Mouse (Mus musculus): Measurements from ENCODE around the gene Fam102a. TPM values are rescaled to one million over a fixed set of nuclear protein-coding genes. Genes with fewer than 3 reads are reported as not detected.
A peak's percentile ranks its signal among the peaks of the same experiment; 100 is the strongest.
"Not testable (repeated sequence)": the region's sequence is repeated elsewhere in the genome, so short reads cannot be mapped to it uniquely, and the experiment has no call there.

The Fam102a gene
- 0.64 and 1.8 TPM in 2 replicates for polyA plus RNA-seq (2012; ENCODE audit: insufficient read depth, low replicate concordance)

GRCm38 (mm10) chr2:32534733-32535471 lies at the start of gene Fam102a:
TSS of gene Fam102a (plus strand) at chr2:32535332.
- H3K27me3 ChIP-seq (replicated peaks), result peaks cover 68% of the 10 kb centered on the region
- TF ChIP-seq GATA1 (IDR thresholded peaks at IDR 0.05; ENCODE audit: borderline replicate concordance, low read length) (no peak), FLI1 (IDR thresholded peaks at IDR 0.05; ENCODE audit: low read length) (no peak)

GRCm38 (mm10) chr2:32485751-32486150 lies 49.4 kb upstream of the Fam102a start:
- Histone ChIP-seq H3K4me1 (peaks cover 25% of the 10 kb centered on the region), H3K27me3 (replicated peaks) (no peaks in the 10 kb centered on the region), H3K9me3 (peaks cover 8% of the 10 kb centered on the region; the same call in 1 of the 2 replicates), H3K4me3 (replicated peaks) (no peak overlapping the region), H3K36me3 (replicated peaks; ENCODE audit: low read length) (no peaks in the 10 kb centered on the region)
- TF ChIP-seq FLI1 (IDR thresholded peaks at IDR 0.05; ENCODE audit: low read length), result no peak
- TF ChIP-seq GATA1 (IDR thresholded peaks at IDR 0.05; ENCODE audit: borderline replicate concordance, low read length), result no peak

More at GRCm38 (mm10) chr2:32534733-32535471, at the start of gene Fam102a:
- peaks cover 41% of the 10 kb centered on the region for H3K4me1 ChIP-seq
- H3K4me3 ChIP-seq (replicated peaks), result peak within 1 kb of the TSS; percentile 94
- H3K9me3 ChIP-seq, result no peaks in the 10 kb centered on the region
- H3K36me3 ChIP-seq (replicated peaks; ENCODE audit: low read length), result no peaks in the 10 kb centered on the region

GRCm38 (mm10) chr2:32486155-32486554 lies 49.0 kb upstream of the Fam102a start:
- Histone ChIP-seq H3K4me1 (peaks cover 25% of the 10 kb centered on the region), H3K27me3 (replicated peaks) (no peaks in the 10 kb centered on the region), H3K9me3 (peaks cover 6% of the 10 kb centered on the region; the same call in 1 of the 2 replicates), H3K4me3 (replicated peaks) (no peak overlapping the region), H3K36me3 (replicated peaks; ENCODE audit: low read length) (no peaks in the 10 kb centered on the region)
- no peak for TF ChIP-seq GATA1 (IDR thresholded peaks at IDR 0.05; ENCODE audit: borderline replicate concordance, low read length)
- TF ChIP-seq FLI1 (IDR thresholded peaks at IDR 0.05; ENCODE audit: low read length), result no peak

- TF ChIP-seq FLI1 (IDR thresholded peaks at IDR 0.05; ENCODE audit: low read length) (no peak), GATA1 (IDR thresholded peaks at IDR 0.05; ENCODE audit: borderline replicate concordance, low read length) (no peak)
- Histone ChIP-seq H3K9me3 (peaks cover 2% of the 10 kb centered on the region; the same call in 1 of the 2 replicates), H3K27me3 (replicated peaks) (no peaks in the 10 kb centered on the region), H3K36me3 (replicated peaks; ENCODE audit: low read length) (no peaks in the 10 kb centered on the region), H3K4me1 (peaks cover 25% of the 10 kb centered on the region), H3K4me3 (replicated peaks) (peak overlapping the region; percentile 69)
These were observed 48.0 kb upstream of the Fam102a start for GRCm38 (mm10) chr2:32487124-32487623.

GRCm38 (mm10) chr2:32488679-32489078 lies 46.5 kb upstream of the Fam102a start:
- H3K9me3 ChIP-seq, result no peaks in the 10 kb centered on the region
- H3K27me3 ChIP-seq (replicated peaks), result peaks cover 7% of the 10 kb centered on the region
- H3K4me1 ChIP-seq, result peaks cover 28% of the 10 kb centered on the region
- H3K36me3 ChIP-seq (replicated peaks; ENCODE audit: low read length), result no peaks in the 10 kb centered on the region
- H3K4me3 ChIP-seq (replicated peaks), result no peak overlapping the region
- TF ChIP-seq FLI1 (IDR thresholded peaks at IDR 0.05; ENCODE audit: low read length), result no peak
- no peak for TF ChIP-seq GATA1 (IDR thresholded peaks at IDR 0.05; ENCODE audit: borderline replicate concordance, low read length)

- not testable (repeated sequence) for H3K4me3 ChIP-seq (replicated peaks); H3K9me3 ChIP-seq; H3K36me3 ChIP-seq (replicated peaks; ENCODE audit: low read length)
- H3K27me3 ChIP-seq (replicated peaks), result peaks cover 14% of the 10 kb centered on the region
- H3K4me1 ChIP-seq, result peaks cover 48% of the 10 kb centered on the region
These were observed 44.4 kb upstream of the Fam102a start for GRCm38 (mm10) chr2:32490730-32491129.

- Histone ChIP-seq H3K36me3 (replicated peaks; ENCODE audit: low read length) (no peaks in the 10 kb centered on the region), H3K4me3 (replicated peaks) (no peak overlapping the region), H3K27me3 (replicated peaks) (peaks cover 15% of the 10 kb centered on the region), H3K9me3 (peaks cover 1% of the 10 kb centered on the region; the same call in 1 of the 2 replicates), H3K4me1 (peaks cover 46% of the 10 kb centered on the region)
- TF ChIP-seq FLI1 (IDR thresholded peaks at IDR 0.05; ENCODE audit: low read length), result no peak
- TF ChIP-seq GATA1 (IDR thresholded peaks at IDR 0.05; ENCODE audit: borderline replicate concordance, low read length), result no peak
These were observed 42.5 kb upstream of the Fam102a start for GRCm38 (mm10) chr2:32492661-32493060.

GRCm38 (mm10) chr2:32493301-32493701 lies 41.8 kb upstream of the Fam102a start:
- H3K27me3 ChIP-seq (replicated peaks), result peaks cover 15% of the 10 kb centered on the region
- H3K4me3 ChIP-seq (replicated peaks), result peak overlapping the region; percentile 70
- no peaks in the 10 kb centered on the region for H3K36me3 ChIP-seq (replicated peaks; ENCODE audit: low read length)
- H3K9me3 ChIP-seq, result peaks cover 5% of the 10 kb centered on the region
- TF ChIP-seq GATA1 (IDR thresholded peaks at IDR 0.05; ENCODE audit: borderline replicate concordance, low read length) (no peak), FLI1 (IDR thresholded peaks at IDR 0.05; ENCODE audit: low read length) (no peak)
- H3K4me1 ChIP-seq, result peaks cover 46% of the 10 kb centered on the region

- no peak for TF ChIP-seq GATA1 (IDR thresholded peaks at IDR 0.05; ENCODE audit: borderline replicate concordance, low read length)
- TF ChIP-seq FLI1 (IDR thresholded peaks at IDR 0.05; ENCODE audit: low read length), result no peak
- H3K4me1 ChIP-seq, result peaks cover 52% of the 10 kb centered on the region
- peak overlapping the region; percentile 90 for H3K4me3 ChIP-seq (replicated peaks)
- H3K27me3 ChIP-seq (replicated peaks), result peaks cover 15% of the 10 kb centered on the region
- peaks cover 6% of the 10 kb centered on the region for H3K36me3 ChIP-seq (replicated peaks; ENCODE audit: low read length)
- peaks cover 12% of the 10 kb centered on the region for H3K9me3 ChIP-seq
These were observed 40.6 kb upstream of the Fam102a start for GRCm38 (mm10) chr2:32494522-32494921.

GRCm38 (mm10) chr2:32495185-32495726 lies 39.9 kb upstream of the Fam102a start:
- peak overlapping the region; percentile 90 for H3K4me3 ChIP-seq (replicated peaks)
- H3K27me3 ChIP-seq (replicated peaks), result peaks cover 15% of the 10 kb centered on the region
- H3K4me1 ChIP-seq, result peaks cover 59% of the 10 kb centered on the region
- H3K9me3 ChIP-seq, result peaks cover 12% of the 10 kb centered on the region
- TF ChIP-seq FLI1 (IDR thresholded peaks at IDR 0.05; ENCODE audit: low read length) (no peak), GATA1 (IDR thresholded peaks at IDR 0.05; ENCODE audit: borderline replicate concordance, low read length) (no peak)
- H3K36me3 ChIP-seq (replicated peaks; ENCODE audit: low read length), result peaks cover 6% of the 10 kb centered on the region
